Mouse (Mus musculus) myocyte (in vitro differentiated cells): Measurements from ENCODE around the gene Plpp7. TPM values are rescaled to one million over a fixed set of nuclear protein-coding genes. Genes with fewer than 3 reads are reported as not detected.

ENCODE experiments used
- H3K27me3 ChIP-seq: one replicate; pipeline ENCODE4 v1.6.1; 2011; ENCODE audit not compliant: control insufficient read depth, insufficient read depth, insufficient read length
- H3K36me3 ChIP-seq: one replicate; pipeline ENCODE4 v1.6.1; 2011; ENCODE audit not compliant: control insufficient read depth, insufficient read depth
- H3K4me2 ChIP-seq: one replicate; pipeline ENCODE4 v1.6.1; 2011; ENCODE audit warnings: low read depth, control low read depth
- H3K4me3 ChIP-seq: one replicate; pipeline ENCODE4 v1.5.1; 2011; ENCODE audit warnings: mild to moderate bottlenecking, control low read depth, moderate library complexity
- H3K79me2 ChIP-seq: one replicate; pipeline ENCODE4 v1.6.1; 2011; ENCODE audit not compliant: control insufficient read depth, insufficient read depth
- H3ac ChIP-seq: one replicate; pipeline ENCODE4 v1.6.1; 2011; ENCODE audit not compliant: control insufficient read depth, insufficient read length
- CEBPB ChIP-seq: IDR thresholded peaks from 2 replicates; pipeline ENCODE4 v1.6.1; 2011; ENCODE audit warnings: mild to moderate bottlenecking, moderate library complexity; ENCODE audit not compliant: poor library complexity, insufficient read depth, severe bottlenecking
- E2F4 ChIP-seq: IDR thresholded peaks from one replicate; pipeline ENCODE4 v1.6.1; 2011; ENCODE audit warnings: mild to moderate bottlenecking, control low read depth, moderate library complexity; ENCODE audit not compliant: insufficient read depth
- MAX ChIP-seq: IDR thresholded peaks from one replicate; pipeline ENCODE4 v1.6.1; 2011; ENCODE audit warnings: low read depth, mild to moderate bottlenecking, control low read depth
- MYOD1 ChIP-seq, 3 experiments: IDR thresholded peaks; one replicate each; pipeline ENCODE4 v1.6.1; 2011; ENCODE audit warnings: control low read depth in 2 of 3, low read depth in 2 of 3, mild to moderate bottlenecking in 2 of 3, moderate library complexity in 1 of 3; ENCODE audit not compliant: insufficient read length in 2 of 3, control insufficient read depth in 1 of 3
- MYOG ChIP-seq, 3 experiments: IDR thresholded peaks; one replicate each; pipeline ENCODE4 v1.6.1; 2011; ENCODE audit warnings: control low read depth in 2 of 3, low read depth in 2 of 3, mild to moderate bottlenecking in 2 of 3; ENCODE audit not compliant: insufficient read length in 2 of 3, control insufficient read depth in 1 of 3, insufficient read depth in 1 of 3
- POLR2A ChIP-seq: IDR thresholded peaks from one replicate; pipeline ENCODE4 v1.6.1; 2011; ENCODE audit warnings: low read depth, mild to moderate bottlenecking, control low read depth, moderate library complexity; ENCODE audit not compliant: insufficient read length
- POLR2AphosphoS2 ChIP-seq: IDR thresholded peaks from one replicate; pipeline ENCODE4 v1.6.1; 2011; ENCODE audit warnings: low read depth, control low read depth; ENCODE audit not compliant: insufficient read length
- REST ChIP-seq: IDR thresholded peaks from one replicate; pipeline ENCODE4 v1.6.1; 2011; ENCODE audit warnings: mild to moderate bottlenecking, control low read depth, moderate library complexity; ENCODE audit not compliant: insufficient read depth, insufficient read length
- SRF ChIP-seq: IDR thresholded peaks from one replicate; pipeline ENCODE4 v1.6.1; 2011; ENCODE audit warnings: low read depth; ENCODE audit not compliant: control insufficient read depth, insufficient read length
- TCF12 ChIP-seq: IDR thresholded peaks from one replicate; pipeline ENCODE4 v1.6.1; 2011; ENCODE audit warnings: mild to moderate bottlenecking, control low read depth; ENCODE audit not compliant: poor library complexity, insufficient read depth, severe bottlenecking
- TCF3 ChIP-seq: IDR thresholded peaks from one replicate; pipeline ENCODE4 v1.6.1; 2011; ENCODE audit warnings: low read depth, control low read depth; ENCODE audit not compliant: insufficient read length
- USF1 ChIP-seq: IDR thresholded peaks from one replicate; pipeline ENCODE4 v1.6.1; 2011; ENCODE audit warnings: low read depth, mild to moderate bottlenecking, control low read depth, moderate library complexity
- polyA plus RNA-seq: library from polyadenylated mRNA; unstranded; fragments of >200 nt; fragmentation: generic; extraction: Trizol; gene quantifications from one replicate; pipeline ENCODE4 v1.2.1, GENCODE M21; 2012; ENCODE audit warnings: missing spikeins

Gene Plpp7
- polyA plus RNA-seq, 1 experiment, result 60.6 TPM

- Histone ChIP-seq H3K79me2 (no peaks in the 10 kb centered on the region), H3K27me3 (peaks cover 59% of the 10 kb centered on the region), H3ac (no peak overlapping the region), H3K4me3 (no peak overlapping the region), H3K4me2 (no peak overlapping the region), H3K36me3 (no peaks in the 10 kb centered on the region)
- TF ChIP-seq POLR2AphosphoS2 (no peak), POLR2A (no peak), E2F4 (no peak), CEBPB (no peak), MYOD1 (IDR thresholded peaks at IDR 0.05; ENCODE audit: control insufficient read depth in 1 of 3, insufficient read length in 2 of 3, low read depth in 2 of 3) (no peak), SRF (no peak), MYOG (IDR thresholded peaks at IDR 0.05; ENCODE audit: control insufficient read depth in 1 of 3, insufficient read depth in 1 of 3, insufficient read length in 2 of 3, low read depth in 2 of 3) (no peak), TCF3 (no peak), TCF12 (no peak), USF1 (no peak), MAX (no peak), REST (no peak)
Measured at GRCm38 (mm10) chr2:32085231-32085630, 10.1 kb upstream of the Plpp7 start.

- Histone ChIP-seq H3K4me3 (no peak overlapping the region), H3K79me2 (no peaks in the 10 kb centered on the region), H3ac (no peak overlapping the region), H3K4me2 (no peak overlapping the region), H3K36me3 (no peaks in the 10 kb centered on the region), H3K27me3 (peaks cover 47% of the 10 kb centered on the region)
- TF ChIP-seq CEBPB (no peak), POLR2A (no peak), E2F4 (no peak), POLR2AphosphoS2 (no peak), MYOD1 (IDR thresholded peaks at IDR 0.05; ENCODE audit: control insufficient read depth in 1 of 3, insufficient read length in 2 of 3, low read depth in 2 of 3) (no peak), MAX (no peak), MYOG (IDR thresholded peaks at IDR 0.05; ENCODE audit: control insufficient read depth in 1 of 3, insufficient read depth in 1 of 3, insufficient read length in 2 of 3, low read depth in 2 of 3) (no peak), REST (no peak), TCF3 (no peak), USF1 (no peak), TCF12 (no peak), SRF (no peak)
Measured at GRCm38 (mm10) chr2:32087606-32088005, 7.7 kb upstream of the Plpp7 start.

GRCm38 (mm10) chr2:32088372-32088981 is 6.9 kb upstream of the Plpp7 start:
- Histone ChIP-seq H3K36me3 (no peaks in the 10 kb centered on the region), H3K4me3 (no peak overlapping the region), H3K27me3 (peaks cover 40% of the 10 kb centered on the region), H3ac (no peak overlapping the region), H3K79me2 (no peaks in the 10 kb centered on the region), H3K4me2 (peak overlapping the region; percentile 32)
- TF ChIP-seq MYOG (IDR thresholded peaks at IDR 0.05; ENCODE audit: control insufficient read depth in 1 of 3, insufficient read depth in 1 of 3, insufficient read length in 2 of 3, low read depth in 2 of 3) (peak in 1 of 3 experiments; percentile 6), USF1 (no peak), MYOD1 (IDR thresholded peaks at IDR 0.05; ENCODE audit: control insufficient read depth in 1 of 3, insufficient read length in 2 of 3, low read depth in 2 of 3) (peak in 1 of 3 experiments; percentile 24), TCF3 (no peak), POLR2A (no peak), MAX (no peak), SRF (no peak), POLR2AphosphoS2 (no peak), CEBPB (no peak), REST (peak; percentile 16)

GRCm38 (mm10) chr2:32089606-32090005 is 5.7 kb upstream of the Plpp7 start:
- no peaks in the 10 kb centered on the region for H3K79me2 ChIP-seq
- no peak for TF ChIP-seq TCF3
- TF ChIP-seq USF1, result peak; percentile 22
- no peak overlapping the region for H3K4me2 ChIP-seq
- H3K36me3 ChIP-seq, result no peaks in the 10 kb centered on the region
- H3ac ChIP-seq, result no peak overlapping the region
- peaks cover 29% of the 10 kb centered on the region for H3K27me3 ChIP-seq
- H3K4me3 ChIP-seq, result no peak overlapping the region

- Histone ChIP-seq H3K4me2 (no peak overlapping the region), H3K79me2 (no peaks in the 10 kb centered on the region), H3ac (no peak overlapping the region), H3K36me3 (no peaks in the 10 kb centered on the region), H3K27me3 (peaks cover 23% of the 10 kb centered on the region), H3K4me3 (no peak overlapping the region)
- no peak for TF ChIP-seq MYOG (IDR thresholded peaks at IDR 0.05; ENCODE audit: control insufficient read depth in 1 of 3, insufficient read depth in 1 of 3, insufficient read length in 2 of 3, low read depth in 2 of 3)
- TF ChIP-seq E2F4, result no peak
- no peak for TF ChIP-seq SRF
- TF ChIP-seq CEBPB, result no peak
- TF ChIP-seq MAX, result no peak
- TF ChIP-seq POLR2AphosphoS2, result no peak
- TF ChIP-seq REST, result no peak
- TF ChIP-seq TCF12, result no peak
- TF ChIP-seq TCF3, result no peak
- no peak for TF ChIP-seq MYOD1 (IDR thresholded peaks at IDR 0.05; ENCODE audit: control insufficient read depth in 1 of 3, insufficient read length in 2 of 3, low read depth in 2 of 3)
- TF ChIP-seq USF1, result no peak
- TF ChIP-seq POLR2A, result no peak
Measured at GRCm38 (mm10) chr2:32090145-32090544, 5.2 kb upstream of the Plpp7 start.
